Mouse (Mus musculus) embryonic facial prominence, embryonic 15.5 days (tissue): ENCODE results near the gene E030018B13Rik. TPM values are rescaled to one million over a fixed set of nuclear protein-coding genes. Genes with fewer than 3 reads are reported as not detected.

Experiments
- ATAC-seq: fragments of 200-750 bp; cut with Nextera tagmentation; 2 replicates; pipeline ENCODE4 v1.8.0; 2017; ENCODE audit warnings: low read depth, moderate TSS enrichment; ENCODE audit not compliant: insufficient number of reproducible peaks, low FRiP score, low TSS enrichment
- H3K27ac ChIP-seq: fragments of 300-500 bp; sonication (generic); replicated peaks from 2 replicates; pipeline ENCODE4 v1.5.1; 2015; ENCODE audit warnings: mild to moderate bottlenecking, inconsistent platforms
- H3K27me3 ChIP-seq: fragments of 300-500 bp; sonication (generic); 2 replicates; pipeline ENCODE4 v1.6.1; 2015; ENCODE audit warnings: inconsistent platforms
- H3K36me3 ChIP-seq: fragments of 300-500 bp; sonication (generic); 2 replicates; pipeline ENCODE4 v1.6.1; 2015; ENCODE audit warnings: mild to moderate bottlenecking, inconsistent platforms
- H3K4me1 ChIP-seq: fragments of 300-500 bp; sonication (generic); 2 replicates; pipeline ENCODE4 v1.6.1; 2015; ENCODE audit warnings: inconsistent platforms
- H3K4me2 ChIP-seq: fragments of 300-500 bp; sonication (generic); replicated peaks from 2 replicates; pipeline ENCODE4 v1.6.1; 2015; ENCODE audit warnings: mild to moderate bottlenecking, inconsistent platforms
- H3K4me3 ChIP-seq: fragments of 300-500 bp; sonication (generic); replicated peaks from 2 replicates; pipeline ENCODE4 v1.5.1; 2015; ENCODE audit warnings: mild to moderate bottlenecking, inconsistent platforms
- H3K9ac ChIP-seq: fragments of 300-500 bp; sonication (generic); 2 replicates; pipeline ENCODE4 v1.6.1; 2015; ENCODE audit warnings: inconsistent platforms
- H3K9me3 ChIP-seq: fragments of 300-500 bp; sonication (generic); replicated peaks from 2 replicates; pipeline ENCODE4 v1.6.1; 2016; ENCODE audit warnings: inconsistent platforms
- WGBS: fragments of 180-500 bp; shearing (Covaris S2); methylation state at CpG from one replicate; pipeline ENCODE4 v1.1.7; 2015; 5-methylcytosine and 5-hydroxymethylcytosine counted together
- polyA plus RNA-seq: library from polyadenylated mRNA; unstranded; fragments of >200 nt; fragmentation: Nextera tagmentation; extraction: Ambion mirVana; gene quantifications from 2 replicates; pipeline ENCODE4 v1.2.1, GENCODE M21; 2015

Gene E030018B13Rik
- polyA plus RNA-seq, 1 experiment from 2014 or later, result 0.16 TPM

DNA sequence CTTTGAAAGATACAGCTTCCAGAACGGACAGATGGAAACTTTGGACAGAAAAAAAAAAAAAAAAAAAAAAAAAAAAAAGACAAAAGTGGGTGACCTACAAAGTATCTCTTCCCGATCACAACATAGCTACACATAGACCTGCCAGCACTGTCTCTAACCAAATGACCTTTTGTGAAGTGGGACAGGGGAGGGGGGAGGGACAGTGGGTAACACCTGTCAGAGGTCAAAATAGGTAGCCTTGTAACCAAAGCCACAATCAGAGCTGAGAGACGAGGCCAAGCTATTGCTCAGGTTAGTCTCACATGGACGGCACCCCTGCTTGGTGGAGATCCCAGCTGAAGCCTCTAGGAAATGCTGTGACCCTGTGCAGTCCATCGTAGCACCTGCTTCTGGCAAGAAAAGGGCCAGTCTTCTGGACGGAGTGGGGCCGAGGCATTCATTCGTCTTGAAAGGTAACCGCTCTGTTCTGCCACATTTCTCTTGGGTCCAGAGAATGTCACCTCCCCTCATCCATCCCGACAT is 29.0 kb upstream of the E030018B13Rik start:
- H3K36me3 ChIP-seq, result peaks cover 15% of the 10 kb centered on the region
- no peak overlapping the region for H3K4me2 ChIP-seq
- no peak overlapping the region for H3K4me3 ChIP-seq
- H3K27ac ChIP-seq, result no peak overlapping the region
- 79% methylated on average over 10 of the region's 10 CpGs for WGBS
- H3K9me3 ChIP-seq, result no peaks in the 10 kb centered on the region
- ATAC-seq, result no peak
- no peaks in the 10 kb centered on the region for H3K27me3 ChIP-seq
- no peak overlapping the region for H3K9ac ChIP-seq
- H3K4me1 ChIP-seq, result peaks cover 10% of the 10 kb centered on the region

DNA sequence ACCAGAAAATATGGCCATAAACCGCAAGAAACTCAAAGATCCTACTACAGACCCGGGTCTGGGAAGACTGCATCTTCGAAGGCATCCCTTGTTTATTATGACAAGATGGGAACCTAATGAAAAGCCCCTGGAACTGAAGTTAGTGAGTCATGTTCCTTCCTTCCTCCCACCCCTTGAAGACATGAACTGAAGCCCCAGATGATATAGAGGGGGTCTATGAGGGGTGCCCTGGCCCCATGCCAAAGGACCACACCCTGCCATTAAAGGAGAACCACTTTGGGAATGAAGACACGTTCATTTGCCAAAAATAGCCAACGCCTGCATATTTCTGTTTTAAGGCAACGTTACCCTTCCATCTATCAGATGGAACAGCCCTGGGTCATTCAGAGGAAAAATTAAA is 28.0 kb upstream of the E030018B13Rik start:
- Histone ChIP-seq H3K4me1 (peaks cover 10% of the 10 kb centered on the region), H3K36me3 (peaks cover 15% of the 10 kb centered on the region)
- no peak for ATAC-seq

DNA sequence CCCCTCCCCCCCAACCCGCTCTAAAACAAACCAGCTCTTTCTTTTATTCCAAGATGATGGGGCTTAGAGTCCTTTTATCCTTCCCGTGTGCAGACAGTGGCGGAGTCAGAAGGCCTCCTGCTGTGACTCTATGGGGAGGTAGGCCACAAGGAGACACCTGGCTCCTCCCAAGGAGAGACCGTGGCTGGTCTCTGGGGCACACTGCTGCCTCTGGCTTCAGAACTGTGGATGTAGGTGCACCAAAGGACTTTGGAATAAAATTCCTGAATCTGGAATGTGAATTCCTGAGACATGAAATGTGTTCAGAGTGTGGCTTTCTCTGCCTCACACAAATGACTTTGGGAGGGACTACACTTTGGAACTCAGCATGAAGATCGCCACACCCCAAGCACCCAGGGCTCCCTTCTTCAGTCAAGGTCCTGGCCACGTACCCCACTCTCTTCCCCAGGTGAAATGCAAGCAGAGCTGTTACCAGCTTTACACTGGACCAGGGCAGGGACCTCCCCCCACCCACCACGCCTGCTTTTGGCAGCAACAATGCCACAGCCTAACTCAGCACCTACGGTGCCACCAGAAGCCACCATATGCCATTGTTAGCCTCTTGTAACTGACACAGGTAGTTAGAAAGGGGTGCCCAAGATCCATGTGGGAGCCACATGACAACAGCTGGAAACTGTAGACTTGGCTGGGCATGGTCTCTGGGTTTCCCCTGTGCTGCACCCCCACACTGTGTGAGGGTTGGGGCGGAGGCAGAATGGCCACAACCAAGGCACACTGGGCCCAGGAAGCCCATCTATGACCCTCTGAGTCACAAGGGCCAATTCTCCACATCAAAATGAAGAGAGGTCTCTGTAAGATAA is 27.3 kb upstream of the E030018B13Rik start:
- 65% methylated on average over 9 of the region's 9 CpGs for WGBS
- no peak overlapping the region for H3K27ac ChIP-seq
- no peak overlapping the region for H3K9ac ChIP-seq
- H3K27me3 ChIP-seq, result no peaks in the 10 kb centered on the region
- peaks cover 10% of the 10 kb centered on the region for H3K4me1 ChIP-seq
- ATAC-seq, result no peak
- no peak overlapping the region for H3K4me2 ChIP-seq
- H3K9me3 ChIP-seq, result no peaks in the 10 kb centered on the region
- H3K36me3 ChIP-seq, result peaks cover 15% of the 10 kb centered on the region
- H3K4me3 ChIP-seq, result no peak overlapping the region

More for the DNA sequence above, 28.0 kb upstream of the E030018B13Rik start:
- no peaks in the 10 kb centered on the region for H3K9me3 ChIP-seq
- no peak overlapping the region for H3K27ac ChIP-seq
- WGBS, result 45% methylated on average over 6 of the region's 6 CpGs
- H3K9ac ChIP-seq, result no peak overlapping the region
- no peak overlapping the region for H3K4me2 ChIP-seq
- H3K4me3 ChIP-seq, result no peak overlapping the region
- no peaks in the 10 kb centered on the region for H3K27me3 ChIP-seq

DNA sequence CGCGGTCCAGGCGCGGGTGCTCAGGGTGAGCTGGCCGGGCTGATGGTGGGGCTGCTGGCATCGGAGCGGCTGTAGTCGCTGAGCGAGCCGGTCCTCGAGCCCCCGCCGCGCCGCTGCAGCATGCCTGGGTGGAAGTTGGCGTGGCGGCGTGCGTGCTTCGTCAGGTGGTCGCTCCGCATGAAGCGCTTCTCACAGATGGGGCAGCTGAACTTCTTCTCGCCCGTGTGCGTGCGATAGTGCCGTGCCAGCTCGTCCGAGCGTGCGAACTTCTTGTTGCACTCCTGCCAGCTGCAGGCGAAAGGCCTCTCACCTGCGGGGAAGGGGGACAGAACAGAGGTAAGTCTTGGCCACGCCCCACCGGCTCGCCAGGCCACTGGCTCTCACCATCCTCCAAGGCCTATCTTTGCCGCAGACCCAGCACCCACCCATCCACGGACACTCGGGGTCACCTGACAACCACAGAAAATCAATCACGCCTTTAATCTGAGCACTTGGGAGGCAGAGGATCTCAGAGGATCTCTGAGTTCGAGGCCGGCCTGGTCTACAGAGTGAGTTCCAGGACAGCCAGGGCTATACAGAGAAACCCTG is 25.1 kb upstream of the E030018B13Rik start:
- Histone ChIP-seq H3K27ac (no peak overlapping the region), H3K4me1 (peaks cover 16% of the 10 kb centered on the region), H3K27me3 (no peaks in the 10 kb centered on the region), H3K4me3 (no peak overlapping the region), H3K9ac (no peak overlapping the region), H3K9me3 (no peaks in the 10 kb centered on the region), H3K4me2 (no peak overlapping the region), H3K36me3 (peaks cover 15% of the 10 kb centered on the region)
- ATAC-seq, result no peak
- WGBS, result 73% methylated on average over 43 of the region's 43 CpGs

DNA sequence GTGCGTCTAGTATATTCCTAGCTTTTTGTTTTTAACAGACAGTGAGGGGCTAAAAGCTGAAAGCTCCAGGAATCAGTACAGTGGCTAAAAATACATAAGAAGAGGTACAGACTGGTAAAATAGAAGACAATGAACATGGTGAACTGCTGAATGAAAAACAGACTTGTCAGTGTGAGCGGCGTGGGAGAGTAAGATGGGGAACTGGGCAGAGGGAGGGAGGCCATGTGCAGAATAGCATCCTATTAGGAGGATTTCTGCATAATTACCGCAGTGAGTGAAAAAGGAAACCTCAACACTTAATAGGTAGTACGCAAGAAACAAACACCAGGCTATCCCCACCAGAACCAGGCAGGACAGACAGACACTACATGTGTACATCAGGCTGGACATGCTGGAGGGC is 23.5 kb upstream of the E030018B13Rik start:
- 69% methylated on average over 5 of the region's 5 CpGs for WGBS
- no peak for ATAC-seq
- H3K9ac ChIP-seq, result no peak overlapping the region
- H3K27ac ChIP-seq, result no peak overlapping the region
- H3K36me3 ChIP-seq, result peaks cover 15% of the 10 kb centered on the region
- peaks cover 32% of the 10 kb centered on the region for H3K4me1 ChIP-seq
- H3K27me3 ChIP-seq, result no peaks in the 10 kb centered on the region
- H3K9me3 ChIP-seq, result no peaks in the 10 kb centered on the region
- H3K4me3 ChIP-seq, result no peak overlapping the region
- H3K4me2 ChIP-seq, result no peak overlapping the region

DNA sequence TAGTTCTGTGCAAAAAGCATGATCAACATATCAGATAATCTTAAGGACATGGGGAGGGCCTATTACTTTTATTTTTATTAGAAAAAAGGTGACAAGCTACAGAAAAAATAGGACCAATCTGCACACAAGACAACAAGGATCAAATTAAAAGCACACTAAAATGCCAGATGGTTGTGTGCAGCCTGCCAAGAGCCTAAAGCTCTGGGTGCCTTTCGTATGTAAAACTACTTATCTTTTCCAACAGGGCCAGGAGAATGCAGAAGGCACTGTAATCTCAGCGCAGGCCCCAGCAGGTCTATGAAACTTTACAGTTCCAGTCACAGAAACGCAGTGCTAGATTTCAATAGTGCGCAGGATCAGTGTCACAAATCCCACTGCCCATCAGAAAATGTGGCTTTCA is 22.9 kb upstream of the E030018B13Rik start:
- Histone ChIP-seq H3K4me3 (no peak overlapping the region), H3K27ac (no peak overlapping the region)

DNA sequence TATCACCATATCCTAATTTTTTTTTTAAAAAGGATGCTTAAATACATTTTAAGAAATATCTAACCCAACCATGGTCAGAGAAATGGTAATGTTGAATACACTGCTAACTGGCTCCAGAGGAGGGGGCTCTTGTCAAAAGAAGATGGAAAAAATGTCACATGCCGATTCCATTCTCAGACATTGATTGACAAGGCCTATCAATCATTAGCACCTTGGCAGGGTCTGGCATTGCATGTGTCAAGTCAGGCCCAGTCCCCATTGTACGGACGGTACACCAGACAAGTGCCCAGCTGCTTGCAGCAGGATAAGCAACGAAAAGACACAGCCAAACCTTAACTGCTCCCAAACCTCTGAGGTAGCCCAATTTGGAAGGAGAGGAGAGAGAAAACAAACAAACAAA is 22.0 kb upstream of the E030018B13Rik start:
- H3K9me3 ChIP-seq, result no peaks in the 10 kb centered on the region
- WGBS, result 82% methylated on average over 4 of the region's 4 CpGs
- no peaks in the 10 kb centered on the region for H3K27me3 ChIP-seq
- no peak for ATAC-seq
- H3K27ac ChIP-seq, result no peak overlapping the region
- peaks cover 11% of the 10 kb centered on the region for H3K36me3 ChIP-seq
- H3K4me3 ChIP-seq, result no peak overlapping the region
- H3K4me1 ChIP-seq, result peaks cover 24% of the 10 kb centered on the region
- H3K9ac ChIP-seq, result no peak overlapping the region
- no peak overlapping the region for H3K4me2 ChIP-seq

More for the DNA sequence above, 22.9 kb upstream of the E030018B13Rik start:
- H3K9me3 ChIP-seq, result no peaks in the 10 kb centered on the region
- H3K27me3 ChIP-seq, result no peaks in the 10 kb centered on the region
- H3K36me3 ChIP-seq, result peaks cover 15% of the 10 kb centered on the region
- no peak overlapping the region for H3K4me2 ChIP-seq
- WGBS, result 57% methylated on average over 4 of the region's 4 CpGs
- H3K9ac ChIP-seq, result no peak overlapping the region; the same call in 1 of the 2 replicates
- peaks cover 33% of the 10 kb centered on the region for H3K4me1 ChIP-seq
- no peak for ATAC-seq

DNA sequence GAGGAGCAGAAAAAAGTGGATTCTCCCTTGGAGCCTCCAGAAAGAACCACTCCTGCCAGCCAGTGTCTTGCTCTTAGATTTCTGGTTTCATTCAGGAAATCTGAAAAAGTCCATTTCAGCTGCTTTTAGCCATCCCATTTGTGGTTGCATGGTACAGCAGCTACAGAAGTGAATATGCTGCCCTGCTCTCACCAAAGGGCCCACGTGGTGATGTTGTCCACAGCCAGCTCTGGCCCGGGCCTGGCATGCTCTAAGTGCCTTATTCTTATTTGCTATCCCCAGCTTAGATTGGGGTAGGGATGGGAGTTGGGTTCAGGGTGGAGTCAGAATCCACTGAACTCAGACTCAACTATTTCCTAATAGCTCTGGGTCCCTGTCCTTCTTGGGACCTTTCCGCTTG is 21.4 kb upstream of the E030018B13Rik start:
- no peak overlapping the region for H3K4me2 ChIP-seq
- peaks cover 24% of the 10 kb centered on the region for H3K4me1 ChIP-seq

DNA sequence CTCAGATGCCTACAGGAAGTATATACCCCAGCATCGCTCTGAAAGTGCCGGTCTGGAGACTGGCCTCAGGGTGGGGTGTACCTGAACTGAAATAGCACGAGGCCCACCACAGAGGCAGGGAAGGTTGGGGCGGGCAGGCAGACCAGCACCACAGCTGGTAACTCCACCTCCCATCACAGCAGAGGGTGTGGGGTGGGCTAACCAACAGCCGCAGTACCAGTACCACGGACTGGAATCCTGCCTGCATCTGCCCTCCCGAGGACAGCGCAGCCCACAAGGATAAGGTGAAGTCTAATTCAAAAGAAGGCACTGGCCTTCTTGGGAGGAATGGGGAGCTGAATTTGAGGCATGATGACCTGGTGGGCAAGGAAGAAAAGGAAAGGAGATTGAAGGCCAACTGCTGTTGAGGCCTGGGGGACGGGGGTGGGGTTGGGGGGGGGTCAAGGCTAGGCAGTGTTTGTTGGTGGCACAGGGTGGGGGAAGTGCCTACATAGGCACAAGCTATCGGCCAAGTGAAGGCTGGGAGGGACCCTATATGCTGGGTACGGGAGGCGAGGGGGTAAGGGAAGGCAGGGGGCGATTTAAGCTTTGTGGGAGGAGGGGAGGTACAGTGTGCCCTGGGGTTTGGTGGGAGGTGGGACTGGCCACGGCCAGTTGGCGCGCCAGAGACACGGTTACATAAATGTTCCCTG is 20.2 kb upstream of the E030018B13Rik start:
- Histone ChIP-seq H3K4me3 (peak overlapping the region; percentile 36), H3K9ac (peak overlapping the region; percentile 18; the same call in 1 of the 2 replicates), H3K4me1 (peaks cover 26% of the 10 kb centered on the region), H3K27ac (peak overlapping the region; percentile 81), H3K27me3 (no peaks in the 10 kb centered on the region), H3K36me3 (no peaks in the 10 kb centered on the region), H3K9me3 (no peaks in the 10 kb centered on the region), H3K4me2 (peak overlapping the region; percentile 70)
- 0 out of 2 replicates have a peak, but pooled peaks have one; percentile 11 for ATAC-seq
- WGBS, result 18% methylated on average over 17 of the region's 17 CpGs

More for the DNA sequence above, 21.4 kb upstream of the E030018B13Rik start:
- no peaks in the 10 kb centered on the region for H3K9me3 ChIP-seq
- H3K27ac ChIP-seq, result 0 out of 2 replicates have a peak overlapping the region, but pooled peaks have one; percentile 7
- WGBS, result 87% methylated on average over 3 of the region's 3 CpGs
- no peak overlapping the region for H3K9ac ChIP-seq
- no peaks in the 10 kb centered on the region for H3K27me3 ChIP-seq
- ATAC-seq, result no peak
- no peak overlapping the region for H3K4me3 ChIP-seq
- H3K36me3 ChIP-seq, result peaks cover 6% of the 10 kb centered on the region

DNA sequence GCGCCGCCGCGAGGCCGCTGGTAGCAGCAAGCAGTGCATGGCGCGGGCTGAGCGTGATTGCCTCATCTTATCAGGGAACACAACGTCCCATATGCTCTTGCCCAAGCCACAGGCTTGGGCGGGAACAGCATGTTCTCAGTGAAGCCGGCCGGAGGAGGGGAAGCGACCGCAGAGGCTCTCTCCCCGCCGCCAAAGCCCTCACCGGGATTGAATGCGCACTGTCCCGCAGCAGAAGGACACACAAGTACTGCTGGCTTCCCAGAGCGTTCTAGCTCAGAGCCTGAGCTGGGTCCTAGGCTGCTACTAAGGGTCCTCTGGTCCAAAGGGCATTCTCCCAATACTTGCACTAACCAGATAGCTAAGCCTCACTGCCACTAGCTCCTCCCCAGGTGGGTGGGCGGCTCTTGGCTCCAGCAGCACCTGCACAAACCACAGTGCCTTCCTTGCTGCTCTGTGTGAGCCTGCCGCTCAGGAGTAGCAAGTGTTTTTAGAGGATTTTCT is 19.6 kb upstream of the E030018B13Rik start:
- peak; percentile 83 for ATAC-seq
- WGBS, result 1% methylated on average over 22 of the region's 22 CpGs
- no peaks in the 10 kb centered on the region for H3K36me3 ChIP-seq
- H3K4me2 ChIP-seq, result peak overlapping the region; percentile 70
- H3K4me1 ChIP-seq, result peaks cover 32% of the 10 kb centered on the region
- H3K27me3 ChIP-seq, result no peaks in the 10 kb centered on the region
- no peak overlapping the region for H3K9ac ChIP-seq
- H3K4me3 ChIP-seq, result peak overlapping the region; percentile 36
- peak overlapping the region; percentile 81 for H3K27ac ChIP-seq
- no peaks in the 10 kb centered on the region for H3K9me3 ChIP-seq

DNA sequence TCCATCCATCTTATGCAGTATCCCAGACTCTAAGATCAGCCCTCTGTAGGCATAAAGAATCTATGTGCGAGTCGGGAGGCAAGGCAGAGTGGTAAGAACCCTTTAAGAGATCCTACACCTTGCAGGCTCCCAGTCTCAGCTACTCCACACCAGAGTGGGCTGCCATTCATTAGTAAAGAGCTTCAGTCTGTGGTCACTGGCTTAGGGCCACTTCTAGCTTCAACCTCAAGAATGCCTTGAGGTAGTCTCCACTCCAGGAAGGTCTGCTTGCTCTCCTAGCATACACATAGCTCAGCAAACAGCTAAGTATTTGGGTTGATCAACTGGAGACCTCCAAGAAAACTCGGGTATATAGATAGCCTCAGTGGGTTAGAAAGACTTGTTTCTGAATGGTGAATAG is 19.0 kb upstream of the E030018B13Rik start:
- H3K9me3 ChIP-seq, result no peaks in the 10 kb centered on the region
- peaks cover 32% of the 10 kb centered on the region for H3K4me1 ChIP-seq
- peak overlapping the region; percentile 81 for H3K27ac ChIP-seq
- no peak for ATAC-seq
- no peaks in the 10 kb centered on the region for H3K27me3 ChIP-seq
- no peak overlapping the region for H3K9ac ChIP-seq
- H3K4me2 ChIP-seq, result peak overlapping the region; percentile 70
- WGBS, result 39% methylated on average over 3 of the region's 3 CpGs
- no peak overlapping the region for H3K4me3 ChIP-seq
- no peaks in the 10 kb centered on the region for H3K36me3 ChIP-seq
